Mouse (Mus musculus): Measurements from ENCODE around the gene Gabrg2.
A peak's percentile ranks its signal among the peaks of the same experiment; 100 is the strongest.

DNA sequence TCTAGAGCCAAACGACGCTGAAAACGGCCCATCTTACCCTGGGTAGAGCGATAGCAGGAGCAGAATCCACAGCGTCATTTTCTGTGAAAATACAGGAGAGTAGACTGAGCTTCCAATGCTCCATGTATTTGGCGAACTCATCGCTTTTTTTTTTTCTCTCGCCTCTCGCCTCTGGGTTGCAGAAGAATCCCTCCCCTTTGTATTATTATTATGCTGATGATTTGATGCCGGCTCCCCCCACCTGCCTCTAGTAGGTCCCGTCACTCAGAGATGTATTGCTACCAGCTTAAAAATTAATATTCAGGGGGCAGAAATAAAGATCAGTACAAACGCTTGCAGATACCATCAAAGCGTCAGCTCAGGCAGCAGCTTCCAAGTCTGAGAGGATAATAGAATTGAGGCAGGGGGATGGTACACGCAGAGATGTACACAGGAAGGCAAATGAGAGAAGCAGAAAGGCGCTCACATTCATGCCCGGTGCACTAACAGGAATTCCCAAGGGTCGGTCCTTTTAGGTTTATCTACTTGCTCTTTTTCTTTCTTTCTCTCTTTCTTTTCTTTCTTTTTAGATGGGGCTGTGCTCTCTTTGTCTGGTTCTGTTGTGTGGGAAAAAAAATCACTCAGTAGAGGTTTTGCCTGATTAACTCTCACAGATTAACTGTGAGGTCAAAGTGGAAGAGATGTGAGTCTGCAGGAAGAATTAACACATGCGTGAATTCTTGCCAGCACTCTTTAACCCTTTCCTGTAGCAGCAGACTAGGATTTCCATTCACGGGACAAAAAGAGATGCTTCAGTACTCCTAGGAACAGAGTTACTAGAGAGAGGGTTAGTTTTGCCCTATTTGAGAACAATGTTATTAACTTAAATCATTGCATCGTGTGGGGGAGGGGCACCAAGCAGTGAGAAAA lies at the start of gene Gabrg2:
- TF ChIP-seq CTCF (IDR thresholded peaks at IDR 0.05; ENCODE audit: extremely low read depth, insufficient read depth, low read length) = no peak
- TF ChIP-seq POLR2A (IDR thresholded peaks at IDR 0.05; ENCODE audit: extremely low read depth, insufficient read depth, low read length) = peak; percentile 48
